Mouse (Mus musculus) gastrocnemius, postnatal 10 days (tissue): ENCODE results near the gene Gaa. TPM values are rescaled to one million over a fixed set of nuclear protein-coding genes. Genes with fewer than 3 reads are reported as not detected.

Experiments used
- DNase-seq: peaks from one replicate; pipeline ENCODE4 v3.0.0; 2021; ENCODE audit warnings: mixed read lengths
- total RNA-seq, 2 experiments: library from RNA; stranded (reverse); gene quantifications; 2 replicates each; pipeline ENCODE4 v1.2.3; 2021

Gene Gaa
- total RNA-seq, 2 experiments from 2014 or later, result 67.7 to 78.6 TPM

GRCm38 (mm10) chr11:119300986-119301385, 33.3 kb downstream of the Gaa start:
- no peak for DNase-seq

GRCm38 (mm10) chr11:119304904-119305712, 37.4 kb downstream of the Gaa start:
- DNase-seq, result peak; percentile 41

- DNase-seq, result no peak
Observed at GRCm38 (mm10) chr11:119306762-119307657, 39.3 kb downstream of the Gaa start.

GRCm38 (mm10) chr11:119307658-119307867, 39.9 kb downstream of the Gaa start, which contains the start of gene Card14:
TSS of gene Card14 (plus strand) at chr11:119307768.
- DNase-seq, result no peak

- DNase-seq, result no peak
Observed at GRCm38 (mm10) chr11:119307916-119308315, 40.2 kb downstream of the Gaa start.

- DNase-seq, result no peak
Observed at GRCm38 (mm10) chr11:119310621-119311020, 42.9 kb downstream of the Gaa start.

- DNase-seq, result no peak
Observed at GRCm38 (mm10) chr11:119314252-119314936, 46.7 kb downstream of the Gaa start.

GRCm38 (mm10) chr11:119316720-119317119, 49.0 kb downstream of the Gaa start:
- no peak for DNase-seq

- no peak for DNase-seq
Observed at GRCm38 (mm10) chr11:119322521-119322920, 54.8 kb downstream of the Gaa start.

GRCm38 (mm10) chr11:119325068-119325467, 57.4 kb downstream of the Gaa start:
- DNase-seq, result no peak

GRCm38 (mm10) chr11:119330592-119330991, 62.9 kb downstream of the Gaa start:
- DNase-seq, result no peak

- DNase-seq, result no peak
Observed at GRCm38 (mm10) chr11:119331970-119332369, 64.3 kb downstream of the Gaa start.

Other genes with a start within 250 kb of the Gaa start
- gene Cbx2, start 244.9 kb upstream of the Gaa start, total RNA-seq, result 1 to 10 TPM; 2.3 to 3.0 TPM
- 1 to 10 TPM; 2.3 to 4.7 TPM for gene Cbx8, start 226.9 kb upstream of the Gaa start, total RNA-seq
- gene Cbx4, start 181.7 kb upstream of the Gaa start, total RNA-seq, result 1 to 10 TPM; 6.2 to 9.1 TPM
- gene Tbc1d16, start 39.4 kb upstream of the Gaa start, total RNA-seq, result 10 to 100 TPM; 17.0 to 17.8 TPM
- gene Ccdc40, start 39.3 kb upstream of the Gaa start, total RNA-seq, result under 1 TPM in 1 of 2 experiments, not detected in 1; 0.31 TPM
- 10 to 100 TPM; 74.3 to 75.4 TPM for gene Eif4a3, start 32.2 kb downstream of the Gaa start, total RNA-seq
- 1 to 10 TPM in 1 of 2 experiments, under 1 TPM in 1; 0.77 to 1.3 TPM for gene Card14, start 39.9 kb downstream of the Gaa start, total RNA-seq
- gene Sgsh, start 87.6 kb downstream of the Gaa start, total RNA-seq, result 1 to 10 TPM; 5.2 to 5.7 TPM
- 1 to 10 TPM; 2.6 to 4.0 TPM for gene Slc26a11, start 87.7 kb downstream of the Gaa start, total RNA-seq
- 10 to 100 TPM in 1 of 2 experiments, 1 to 10 TPM in 1; 6.9 to 10.1 TPM for gene Rnf213, start 125.2 kb downstream of the Gaa start, total RNA-seq
- 10 to 100 TPM in 1 of 2 experiments, 1 to 10 TPM in 1; 9.7 to 12.9 TPM for gene Endov, start 223.5 kb downstream of the Gaa start, total RNA-seq